Mouse (Mus musculus) left cerebral cortex, postnatal 10 days (tissue): ENCODE measurements at regions not wholly inside any gene's neighbourhood (a gene's known extent, or its start where the extent isn't known, plus 50 kb on each side); places are given as distances from the start of the nearest gene placed in this dataset.
A peak's percentile ranks its signal among the peaks of the same experiment; 100 is the strongest.

Experiments
- DNase-seq, 2 experiments: peaks; one replicate each; pipeline ENCODE4 v3.0.0; 2021 to 2022; ENCODE audit warnings: low spot score in 2 of 2, mixed read lengths in 1 of 2; ENCODE audit errors: extremely low spot score in 1 of 2
- intact Hi-C: fragments of 180-260 bp; cut with DNase I; formaldehyde crosslinking; loops from one replicate; pipeline ENCODE4 v1.15.1; 2025

GRCm38 (mm10) chr14:71236192-71236591 is 636.6 kb upstream of the Fam160b2 start:
- no peak for DNase-seq
- intact Hi-C loops = no loop called here

DNA sequence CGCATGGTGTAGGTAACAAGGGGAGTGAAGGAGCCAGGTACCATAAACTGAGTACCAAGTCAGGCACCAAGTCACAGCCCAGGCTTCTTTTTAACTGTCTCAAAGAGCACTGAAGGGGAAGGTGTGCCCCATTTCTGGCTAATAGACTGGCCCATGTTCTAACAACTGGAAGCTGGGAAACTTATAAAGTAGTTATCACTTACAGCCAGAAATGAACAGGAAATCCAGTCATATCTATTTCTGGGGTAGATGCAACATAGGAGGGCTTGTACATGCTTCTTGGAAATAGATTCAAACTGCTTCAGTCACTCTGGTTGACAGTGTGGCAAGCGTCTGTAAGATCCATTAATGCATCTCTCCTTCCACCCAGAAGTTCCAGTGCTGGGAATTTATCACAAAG is 635.3 kb upstream of the Fam160b2 start:
- DNase-seq = no peak
- intact Hi-C loops = no loop called here

GRCm38 (mm10) chr14:71234276-71234675 is 634.6 kb upstream of the Fam160b2 start:
- no peak for DNase-seq
- intact Hi-C loops = no loop called here

DNA sequence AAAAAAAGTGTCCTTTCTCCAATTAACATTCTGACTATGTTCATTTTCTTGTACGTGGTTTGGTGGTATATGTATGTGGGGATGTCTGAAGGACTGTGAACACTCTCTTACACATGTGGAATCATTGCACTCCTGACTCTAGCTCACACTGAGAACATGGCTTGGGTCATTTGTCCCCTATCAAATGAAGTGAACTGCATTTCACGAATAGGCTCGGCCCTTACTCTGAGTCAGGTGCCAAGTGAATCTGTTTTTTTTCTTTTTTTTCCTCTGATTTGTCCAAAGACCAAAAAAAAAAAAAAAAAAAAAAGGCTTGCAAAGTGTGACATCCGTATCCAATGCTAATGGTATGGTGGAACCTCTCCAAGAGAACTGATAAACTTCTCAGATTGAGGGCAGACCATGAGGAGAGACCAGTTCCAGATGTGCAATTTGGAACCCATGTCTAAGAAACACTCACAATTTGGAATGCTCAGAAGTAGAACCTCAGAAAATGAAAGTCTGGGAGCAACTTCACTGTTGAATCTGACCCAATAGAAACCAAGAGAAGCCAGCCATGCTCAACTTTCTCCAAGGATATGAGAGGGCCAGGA is 631.7 kb upstream of the Fam160b2 start:
- DNase-seq = no peak
- intact Hi-C loops = no loop called here

- intact Hi-C loops = no loop called here
- DNase-seq = no peak
Measured at GRCm38 (mm10) chr14:71230484-71231188, 631.0 kb upstream of the Fam160b2 start.

- intact Hi-C loops = no loop called here
- no peak for DNase-seq
Measured at GRCm38 (mm10) chr14:71229955-71230354, 630.3 kb upstream of the Fam160b2 start.

DNA sequence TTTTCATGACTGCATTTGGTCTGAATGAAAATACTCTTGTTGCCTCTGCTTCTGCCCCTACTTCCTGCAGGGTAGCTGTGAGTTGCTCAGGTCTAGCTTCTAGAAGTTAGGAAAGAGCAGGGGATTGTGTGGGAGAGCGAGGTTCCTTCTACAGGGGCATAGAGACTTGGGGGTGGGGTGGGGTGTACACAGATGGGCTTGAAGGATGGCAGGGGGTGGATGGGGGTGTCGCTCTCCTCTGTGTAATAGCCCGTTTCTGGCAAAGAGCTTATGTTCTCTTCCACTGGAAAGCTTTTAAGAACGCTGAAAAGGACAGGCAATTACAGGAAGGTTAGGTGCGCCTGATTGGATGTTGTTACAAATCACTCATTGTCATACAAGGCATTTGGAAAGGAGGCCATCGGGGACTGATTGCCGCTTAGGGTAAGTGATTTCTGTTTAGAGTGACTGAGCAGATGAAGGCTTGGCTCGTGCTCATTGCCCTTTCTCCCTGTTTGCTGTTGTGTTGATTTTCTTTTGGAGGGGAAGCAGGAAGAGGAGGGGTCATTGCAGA is 629.3 kb upstream of the Fam160b2 start:
- intact Hi-C loops = no loop called here
- DNase-seq = no peak

DNA sequence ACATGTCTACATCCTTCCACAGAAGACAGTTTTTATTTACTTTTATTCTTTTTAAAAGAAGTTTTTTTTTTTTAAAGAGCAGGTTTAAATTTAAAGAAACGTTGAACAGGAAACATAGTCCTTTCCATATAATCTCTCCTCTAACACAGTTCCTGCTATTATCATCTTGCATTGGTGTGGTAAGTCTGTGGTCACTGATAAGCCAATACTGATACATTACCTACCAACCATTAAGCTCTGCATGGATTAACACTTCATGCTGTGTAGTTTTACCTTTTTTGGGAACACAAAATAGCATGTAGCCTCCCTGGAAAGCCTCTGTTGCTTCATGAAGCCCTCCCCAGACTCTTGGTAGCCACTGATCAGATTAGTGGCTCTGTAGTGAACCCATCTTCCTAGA is 617.4 kb upstream of the Fam160b2 start:
- DNase-seq = no peak
- intact Hi-C loops = no loop called here

DNA sequence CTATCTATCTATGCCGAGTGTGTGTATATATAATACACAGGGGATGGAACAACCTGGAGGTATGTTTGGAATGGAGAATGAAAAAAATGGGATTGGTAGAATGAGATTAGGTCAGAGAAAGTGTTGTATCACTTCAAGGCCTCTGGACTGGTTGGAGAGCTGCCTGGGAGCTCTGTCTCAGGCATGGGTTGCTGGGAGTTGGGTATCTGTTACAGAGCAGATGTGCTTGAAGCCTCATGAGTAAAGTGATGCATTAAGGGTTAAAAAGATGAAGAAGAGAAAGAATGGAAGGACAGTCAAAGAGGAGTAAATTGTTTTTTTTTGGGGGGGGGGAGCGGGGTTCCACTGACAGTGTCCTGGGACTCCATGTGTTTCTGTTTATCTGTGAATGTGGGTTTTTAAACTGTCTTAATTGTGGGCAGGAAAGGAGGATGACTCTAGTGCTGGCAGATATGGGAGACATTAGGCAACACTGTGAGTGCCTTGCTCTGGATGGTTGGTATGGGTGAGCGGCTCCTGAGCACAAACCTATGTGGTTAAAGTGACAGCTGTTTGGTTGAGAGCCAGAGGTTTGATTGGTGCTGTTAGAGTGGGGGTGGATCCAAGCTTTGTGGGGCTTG is 611.8 kb upstream of the Fam160b2 start:
- intact Hi-C loops = no loop called here
- DNase-seq = no peak

- intact Hi-C loops = no loop called here
- DNase-seq = no peak
Measured at GRCm38 (mm10) chr14:71203459-71203858, 603.8 kb upstream of the Fam160b2 start.

DNA sequence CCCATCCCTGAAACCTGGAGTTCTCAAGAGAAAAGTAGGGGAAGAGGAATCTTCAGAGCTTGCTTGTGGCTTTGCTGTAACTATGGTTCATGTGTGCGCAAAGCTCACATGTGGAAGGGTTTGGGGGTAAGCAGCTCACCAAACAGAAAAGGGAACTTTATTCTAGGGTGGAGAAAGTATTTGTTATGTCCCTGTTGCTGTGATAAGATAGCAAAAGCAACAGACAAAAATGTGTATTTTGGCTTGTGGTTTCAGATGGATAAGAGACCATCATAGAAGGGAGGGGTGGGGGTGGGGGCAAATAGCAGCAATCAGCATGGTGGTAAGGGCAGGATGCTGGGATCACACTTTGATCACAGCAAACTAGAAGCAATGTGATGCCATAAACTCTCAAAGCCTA is 601.3 kb upstream of the Fam160b2 start:
- intact Hi-C loops = no loop called here
- DNase-seq = no peak

DNA sequence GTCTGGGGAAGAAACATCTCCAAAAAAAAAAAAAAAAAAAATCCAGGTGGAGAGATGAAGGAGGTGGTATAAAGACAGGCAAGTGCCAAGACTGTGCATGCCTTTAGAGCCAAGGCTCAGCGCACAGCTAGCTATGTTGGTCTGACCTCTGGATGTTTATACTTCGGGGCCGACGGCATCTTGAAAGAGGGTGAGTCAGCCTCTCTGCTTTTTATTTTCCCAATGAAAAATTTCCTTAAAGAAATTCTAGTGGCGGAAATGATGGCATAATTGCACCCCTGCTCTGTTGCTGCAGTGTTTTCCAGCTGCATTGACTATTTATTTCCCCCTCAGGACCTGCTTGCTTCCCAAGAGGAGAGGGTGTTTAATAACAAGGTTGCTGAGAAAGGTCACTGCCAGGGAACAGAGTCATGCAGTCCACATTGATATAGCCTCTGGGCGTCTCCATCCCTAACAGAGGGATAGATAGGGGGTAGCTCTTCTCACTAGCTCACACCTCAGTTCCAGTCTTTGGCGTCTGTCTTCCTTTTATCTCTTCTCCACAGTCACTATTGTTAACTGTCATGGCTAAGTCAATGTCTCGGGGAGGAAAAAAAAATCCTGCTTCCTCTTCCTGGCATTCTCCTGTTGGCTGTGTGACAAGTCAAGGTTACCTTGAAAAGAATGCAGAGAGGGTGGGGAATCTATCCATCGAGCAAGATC is 599.7 kb upstream of the Fam160b2 start:
- no peak for DNase-seq
- intact Hi-C loops = no loop called here

- no peak for DNase-seq
- intact Hi-C loops = no loop called here
Measured at GRCm38 (mm10) chr14:71194219-71194618, 594.6 kb upstream of the Fam160b2 start.

DNA sequence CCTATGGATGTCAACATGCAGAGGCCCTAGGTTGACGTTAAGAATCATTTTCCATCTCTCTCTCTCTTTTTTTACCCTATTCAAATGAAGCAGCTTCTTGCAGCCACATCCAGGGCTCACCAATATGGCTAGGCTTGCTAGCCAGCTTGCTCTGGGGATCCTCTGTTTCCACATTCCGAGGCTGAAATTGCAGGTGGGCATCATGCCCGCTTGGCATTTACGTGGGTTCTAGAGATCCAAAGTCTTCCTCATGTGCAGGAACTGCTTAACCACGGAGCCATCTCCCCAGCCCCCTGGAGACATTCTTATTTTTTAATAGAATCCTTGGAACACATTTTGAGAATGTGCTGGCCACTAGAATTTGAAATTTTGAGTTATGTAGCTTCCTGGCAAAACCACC is 592.9 kb upstream of the Fam160b2 start:
- intact Hi-C loops = no loop called here
- no peak for DNase-seq

- no peak for DNase-seq
- intact Hi-C loops = no loop called here
Measured at GRCm38 (mm10) chr14:71189360-71189759, 589.7 kb upstream of the Fam160b2 start.

DNA sequence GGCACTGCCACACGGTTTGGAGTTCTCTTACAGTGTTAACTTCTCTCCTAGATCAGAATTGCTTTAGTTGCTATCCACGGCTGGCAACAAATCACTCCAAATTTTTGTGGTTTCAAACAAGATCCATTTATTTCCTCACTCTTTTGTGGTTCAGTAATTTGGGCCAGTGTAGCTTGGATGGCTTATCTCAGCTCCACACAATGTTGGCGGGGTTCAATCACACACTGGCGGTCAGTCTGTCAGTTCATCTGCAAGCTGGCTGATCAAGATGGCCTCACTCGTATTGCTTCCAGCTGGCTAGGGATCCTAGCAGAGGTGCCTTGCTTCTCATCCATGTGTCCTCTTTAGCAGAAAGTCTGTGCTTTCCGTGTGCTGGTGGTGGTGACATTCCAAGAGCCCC is 577.7 kb upstream of the Fam160b2 start:
- no peak for DNase-seq
- intact Hi-C loops = no loop called here

GRCm38 (mm10) chr14:71174175-71174574 is 574.5 kb upstream of the Fam160b2 start:
- no peak for DNase-seq
- intact Hi-C loops = no loop called here

- DNase-seq = no peak
- intact Hi-C loops = no loop called here
Measured at GRCm38 (mm10) chr14:71159556-71159955, 559.9 kb upstream of the Fam160b2 start.

- intact Hi-C loops = no loop called here
- DNase-seq = no peak
Measured at GRCm38 (mm10) chr14:71142465-71142864, 542.8 kb upstream of the Fam160b2 start.

GRCm38 (mm10) chr14:71129771-71130211 is 530.2 kb upstream of the Fam160b2 start:
- intact Hi-C loops = no loop called here
- peak in 1 of 2 experiments; percentile 26 for DNase-seq
